Mouse (Mus musculus): ENCODE measurements around the gene Prrxl1. TPM values are rescaled to one million over a fixed set of nuclear protein-coding genes. Genes with fewer than 3 reads are reported as not detected.

Prrxl1 gene
- 0.07 and 0.19 TPM in 2 replicates for polyA plus RNA-seq (2014; fragmentation: Nextera tagmentation; extraction: Ambion mirVana)

DNA sequence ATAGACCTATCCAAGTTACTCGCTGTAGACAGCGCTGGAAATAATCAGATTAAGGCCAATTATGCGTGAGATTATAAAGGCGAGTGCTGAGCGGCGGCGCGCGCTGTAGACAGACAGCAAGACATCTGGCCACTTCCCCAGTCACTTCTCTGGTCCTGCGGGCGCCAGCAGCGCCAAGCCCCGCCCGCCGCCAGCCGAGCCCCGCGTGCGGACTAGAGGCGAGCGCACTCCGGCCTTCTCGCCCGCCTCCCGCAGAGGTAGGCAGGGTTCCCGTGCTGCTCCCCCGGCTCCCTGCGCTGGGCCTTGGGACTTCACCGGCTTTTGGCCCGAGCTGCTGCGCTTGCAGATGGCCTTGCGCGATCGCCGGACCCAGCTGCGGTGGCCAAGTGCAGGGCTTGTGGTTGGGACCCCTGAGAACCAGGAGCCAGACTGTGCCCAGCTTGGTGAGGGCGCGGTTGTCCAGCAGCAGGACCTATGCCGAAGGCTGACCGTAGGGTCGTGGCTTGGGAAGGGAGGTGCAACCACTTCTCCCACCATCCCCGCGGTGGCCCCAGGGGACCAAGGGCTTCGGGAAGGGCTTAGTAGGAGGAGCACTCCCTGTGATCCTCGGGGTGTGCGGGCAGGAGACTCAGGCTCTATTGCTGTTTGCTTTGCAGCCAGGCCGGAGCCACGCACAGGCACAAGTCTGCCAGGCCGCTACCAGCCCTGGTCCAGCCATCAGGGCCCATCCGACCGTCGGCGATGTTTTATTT lies at the start of gene Prrxl1:
Prrxl1 (plus strand) TSS at position 118 of the 752 bp plus-strand sequence.
- no peak for ATAC-seq (ENCODE audit: insufficient number of reproducible peaks, insufficient read depth, low FRiP score, low read depth)
- H3K27me3 ChIP-seq (ENCODE audit: control insufficient read depth, insufficient read depth, low read length): peaks cover 100% of the 10 kb centered on the region
- H3K4me2 ChIP-seq (ENCODE audit: low read length): peak within 1 kb of the TSS; percentile 63
- WGBS: under 1% methylated on average over 53 of the region's 53 CpGs
- H3K9ac ChIP-seq (ENCODE audit: low read length): no peak within 1 kb of the TSS
- H3K4me1 ChIP-seq (ENCODE audit: control insufficient read depth in 2 of 2, insufficient read depth in 2 of 2, low read length in 2 of 2): peaks cover 6 to 16% of the 10 kb centered on the region in 2 experiments; a peak in 2 of 4 replicates
- peak within 1 kb of the TSS; percentile 29 for H3K4me3 ChIP-seq (ENCODE audit: control insufficient read depth in 1 of 2, insufficient read depth in 1 of 2, low read depth in 1 of 2, low read length in 2 of 2)
- H3K27ac ChIP-seq (replicated peaks in 1 of 2; ENCODE audit: control insufficient read depth in 1 of 2, insufficient read depth in 1 of 2, low read depth in 2 of 2, low read length in 2 of 2): no peak within 1 kb of the TSS
- no peaks in the 10 kb centered on the region for H3K9me3 ChIP-seq (ENCODE audit: control insufficient read depth, low read length)
- H3K36me3 ChIP-seq (ENCODE audit: control insufficient read depth, insufficient read depth, low read length): no peaks in the 10 kb centered on the region

- no peak for ATAC-seq (ENCODE audit: insufficient number of reproducible peaks, insufficient read depth, low FRiP score, low read depth)
- Histone ChIP-seq H3K27me3 (ENCODE audit: control insufficient read depth, insufficient read depth, low read length) (no peaks in the 10 kb centered on the region), H3K4me2 (ENCODE audit: low read length) (no peak overlapping the region), H3K4me1 (ENCODE audit: control insufficient read depth in 2 of 2, insufficient read depth in 2 of 2, low read length in 2 of 2) (no peaks in the 10 kb centered on the region), H3K9me3 (ENCODE audit: control insufficient read depth, low read length) (no peaks in the 10 kb centered on the region), H3K4me3 (ENCODE audit: control insufficient read depth in 1 of 2, insufficient read depth in 1 of 2, low read depth in 1 of 2, low read length in 2 of 2) (no peak overlapping the region), H3K27ac (replicated peaks in 1 of 2; ENCODE audit: control insufficient read depth in 1 of 2, insufficient read depth in 1 of 2, low read depth in 2 of 2, low read length in 2 of 2) (no peak overlapping the region), H3K9ac (ENCODE audit: low read length) (no peak overlapping the region), H3K36me3 (ENCODE audit: control insufficient read depth, insufficient read depth, low read length) (peaks cover 64% of the 10 kb centered on the region)
- WGBS: 80% methylated on average over 5 of the region's 5 CpGs
Measured at GRCm38 (mm10) chr14:32551854-32552253, 47.4 kb upstream of the Prrxl1 start.

DNA sequence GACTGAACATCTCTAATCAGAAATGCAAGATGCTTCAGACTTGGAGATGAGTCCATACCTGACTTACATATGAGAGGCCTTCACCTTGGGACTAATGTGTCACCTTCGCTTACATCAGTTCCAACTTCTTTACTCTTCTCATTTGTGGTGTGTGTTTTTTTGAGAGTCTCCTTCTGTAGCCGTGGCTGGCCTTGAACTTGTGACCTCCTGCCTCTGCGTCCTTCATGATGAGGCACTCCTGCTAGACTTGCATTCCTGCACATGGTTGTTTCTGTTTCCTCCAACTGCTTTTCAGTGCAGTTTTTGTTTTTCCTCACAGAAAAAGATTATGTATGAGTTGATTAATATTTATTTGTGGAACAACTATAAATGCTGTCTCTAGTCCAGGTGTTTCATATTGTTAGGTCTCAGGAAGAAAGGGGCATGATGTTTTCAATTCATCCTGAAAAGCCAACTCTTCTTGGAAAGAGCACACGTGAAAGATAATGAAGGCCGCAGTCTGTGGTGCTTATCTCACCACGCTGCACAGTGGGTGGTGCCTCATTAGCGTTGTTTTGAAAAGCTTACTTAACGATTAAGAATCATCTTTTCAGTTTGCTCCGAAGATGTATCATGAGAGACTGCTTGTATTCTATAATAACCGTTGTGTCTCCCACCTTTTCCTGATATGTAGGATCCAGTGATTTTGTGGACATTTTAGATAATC lies 45.9 kb upstream of the Prrxl1 start:
- Histone ChIP-seq H3K4me1 (ENCODE audit: control insufficient read depth in 2 of 2, insufficient read depth in 2 of 2, low read length in 2 of 2) (no peaks in the 10 kb centered on the region), H3K36me3 (ENCODE audit: control insufficient read depth, insufficient read depth, low read length) (peaks cover 64% of the 10 kb centered on the region), H3K27me3 (ENCODE audit: control insufficient read depth, insufficient read depth, low read length) (no peaks in the 10 kb centered on the region), H3K4me3 (ENCODE audit: control insufficient read depth in 1 of 2, insufficient read depth in 1 of 2, low read depth in 1 of 2, low read length in 2 of 2) (no peak overlapping the region), H3K4me2 (ENCODE audit: low read length) (no peak overlapping the region), H3K9me3 (ENCODE audit: control insufficient read depth, low read length) (no peaks in the 10 kb centered on the region), H3K9ac (ENCODE audit: low read length) (no peak overlapping the region), H3K27ac (replicated peaks in 1 of 2; ENCODE audit: control insufficient read depth in 1 of 2, insufficient read depth in 1 of 2, low read depth in 2 of 2, low read length in 2 of 2) (no peak overlapping the region)
- ATAC-seq (ENCODE audit: insufficient number of reproducible peaks, insufficient read depth, low FRiP score, low read depth): no peak
- WGBS: 70% methylated on average over 10 of the region's 10 CpGs

GRCm38 (mm10) chr14:32554860-32555526 lies 44.2 kb upstream of the Prrxl1 start:
- no peak for ATAC-seq (ENCODE audit: insufficient number of reproducible peaks, insufficient read depth, low FRiP score, low read depth)
- Histone ChIP-seq H3K9me3 (ENCODE audit: control insufficient read depth, low read length) (no peaks in the 10 kb centered on the region), H3K4me1 (ENCODE audit: control insufficient read depth in 2 of 2, insufficient read depth in 2 of 2, low read length in 2 of 2) (no peaks in the 10 kb centered on the region), H3K9ac (ENCODE audit: low read length) (no peak overlapping the region), H3K27ac (replicated peaks in 1 of 2; ENCODE audit: control insufficient read depth in 1 of 2, insufficient read depth in 1 of 2, low read depth in 2 of 2, low read length in 2 of 2) (no peak overlapping the region), H3K36me3 (ENCODE audit: control insufficient read depth, insufficient read depth, low read length) (peaks cover 71% of the 10 kb centered on the region), H3K4me3 (ENCODE audit: control insufficient read depth in 1 of 2, insufficient read depth in 1 of 2, low read depth in 1 of 2, low read length in 2 of 2) (no peak overlapping the region), H3K27me3 (ENCODE audit: control insufficient read depth, insufficient read depth, low read length) (no peaks in the 10 kb centered on the region), H3K4me2 (ENCODE audit: low read length) (no peak overlapping the region)
- WGBS: 87% methylated on average over 8 of the region's 8 CpGs

- WGBS: 89% methylated on average over 3 of the region's 3 CpGs
Measured at GRCm38 (mm10) chr14:32561428-32561827, 37.8 kb upstream of the Prrxl1 start.

DNA sequence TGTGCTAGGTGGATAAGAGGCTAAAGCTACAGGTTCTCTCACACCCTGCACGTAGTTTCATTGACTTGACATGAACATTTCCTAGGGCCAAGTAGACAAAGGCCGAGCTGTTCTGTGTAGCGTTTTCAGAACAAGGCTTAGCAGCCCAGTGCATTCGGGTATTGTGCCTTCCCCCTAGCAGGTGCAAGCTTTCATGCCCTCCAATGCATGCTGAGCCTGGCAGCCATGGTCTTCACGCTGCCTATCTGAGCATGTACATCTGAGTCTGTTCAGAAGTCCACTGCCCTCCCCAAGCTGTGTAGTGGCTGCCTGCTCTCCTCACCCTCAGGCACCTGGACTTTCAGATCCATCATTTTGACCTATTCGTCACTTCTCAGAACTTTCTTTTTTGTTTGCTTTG lies 35.5 kb upstream of the Prrxl1 start:
- Histone ChIP-seq H3K9me3 (ENCODE audit: control insufficient read depth, low read length) (no peaks in the 10 kb centered on the region), H3K4me2 (ENCODE audit: low read length) (no peak overlapping the region), H3K36me3 (ENCODE audit: control insufficient read depth, insufficient read depth, low read length) (peaks cover 90% of the 10 kb centered on the region), H3K27me3 (ENCODE audit: control insufficient read depth, insufficient read depth, low read length) (no peaks in the 10 kb centered on the region), H3K4me3 (ENCODE audit: control insufficient read depth in 1 of 2, insufficient read depth in 1 of 2, low read depth in 1 of 2, low read length in 2 of 2) (no peak overlapping the region), H3K9ac (ENCODE audit: low read length) (no peak overlapping the region), H3K27ac (replicated peaks in 1 of 2; ENCODE audit: control insufficient read depth in 1 of 2, insufficient read depth in 1 of 2, low read depth in 2 of 2, low read length in 2 of 2) (no peak overlapping the region), H3K4me1 (ENCODE audit: control insufficient read depth in 2 of 2, insufficient read depth in 2 of 2, low read length in 2 of 2) (no peaks in the 10 kb centered on the region)
- ATAC-seq (ENCODE audit: insufficient number of reproducible peaks, insufficient read depth, low FRiP score, low read depth): no peak
- 92% methylated on average over 6 of the region's 6 CpGs for WGBS

More at GRCm38 (mm10) chr14:32561428-32561827, 37.8 kb upstream of the Prrxl1 start:
- Histone ChIP-seq H3K4me2 (ENCODE audit: low read length) (no peak overlapping the region), H3K27me3 (ENCODE audit: control insufficient read depth, insufficient read depth, low read length) (no peaks in the 10 kb centered on the region), H3K9me3 (ENCODE audit: control insufficient read depth, low read length) (no peaks in the 10 kb centered on the region), H3K9ac (ENCODE audit: low read length) (no peak overlapping the region), H3K4me1 (ENCODE audit: control insufficient read depth in 2 of 2, insufficient read depth in 2 of 2, low read length in 2 of 2) (no peaks in the 10 kb centered on the region), H3K4me3 (ENCODE audit: control insufficient read depth in 1 of 2, insufficient read depth in 1 of 2, low read depth in 1 of 2, low read length in 2 of 2) (no peak overlapping the region), H3K27ac (replicated peaks in 1 of 2; ENCODE audit: control insufficient read depth in 1 of 2, insufficient read depth in 1 of 2, low read depth in 2 of 2, low read length in 2 of 2) (no peak overlapping the region), H3K36me3 (ENCODE audit: control insufficient read depth, insufficient read depth, low read length) (peaks cover 88% of the 10 kb centered on the region)
- ATAC-seq (ENCODE audit: insufficient number of reproducible peaks, insufficient read depth, low FRiP score, low read depth): no peak

GRCm38 (mm10) chr14:32572519-32572918 lies 26.7 kb upstream of the Prrxl1 start:
- no peak overlapping the region for H3K27ac ChIP-seq (replicated peaks in 1 of 2; ENCODE audit: control insufficient read depth in 1 of 2, insufficient read depth in 1 of 2, low read depth in 2 of 2, low read length in 2 of 2)
- 57% methylated on average over 8 of the region's 8 CpGs for WGBS
- no peak for ATAC-seq (ENCODE audit: insufficient number of reproducible peaks, insufficient read depth, low FRiP score, low read depth)
- no peaks in the 10 kb centered on the region for H3K4me1 ChIP-seq (ENCODE audit: control insufficient read depth in 2 of 2, insufficient read depth in 2 of 2, low read length in 2 of 2)
- H3K27me3 ChIP-seq (ENCODE audit: control insufficient read depth, insufficient read depth, low read length): no peaks in the 10 kb centered on the region
- no peak overlapping the region for H3K9ac ChIP-seq (ENCODE audit: low read length)
- H3K9me3 ChIP-seq (ENCODE audit: control insufficient read depth, low read length): no peaks in the 10 kb centered on the region
- peaks cover 80% of the 10 kb centered on the region for H3K36me3 ChIP-seq (ENCODE audit: control insufficient read depth, insufficient read depth, low read length)
- no peak overlapping the region for H3K4me2 ChIP-seq (ENCODE audit: low read length)
- H3K4me3 ChIP-seq (ENCODE audit: control insufficient read depth in 1 of 2, insufficient read depth in 1 of 2, low read depth in 1 of 2, low read length in 2 of 2): no peak overlapping the region

Data from heart, embryonic 14.5 days (tissue).